Mouse (Mus musculus) forebrain, postnatal 0 days (tissue): ENCODE measurements around the gene Ugt1a6a. TPM values are rescaled to one million over a fixed set of nuclear protein-coding genes. Genes with fewer than 3 reads are reported as not detected.

Source experiments
- ATAC-seq: fragments of 200-750 bp; cut with Nextera tagmentation; 2 replicates; pipeline ENCODE4 v1.8.0; 2017; ENCODE audit warnings: mild to moderate bottlenecking, moderate library complexity
- DNase-seq: peaks from one replicate; pipeline ENCODE4 v3.0.0-alpha.2; 2015
- H3K27ac ChIP-seq: fragments of 300-500 bp; sonication (generic); 2 replicates; pipeline ENCODE4 v1.5.1; 2014; ENCODE audit warnings: low read depth, mild to moderate bottlenecking, antibody characterized with exemption, low read length, moderate library complexity, mixed read lengths
- H3K27me3 ChIP-seq: fragments of 300-500 bp; sonication (generic); 2 replicates; pipeline ENCODE4 v1.6.1; 2014; ENCODE audit warnings: mild to moderate bottlenecking, low read length, mixed read lengths; ENCODE audit not compliant: insufficient read depth
- H3K36me3 ChIP-seq: fragments of 300-500 bp; sonication (generic); 2 replicates; pipeline ENCODE4 v1.6.1; 2014; ENCODE audit warnings: mild to moderate bottlenecking, moderate library complexity; ENCODE audit not compliant: insufficient read depth
- H3K4me1 ChIP-seq: fragments of 300-500 bp; sonication (generic); 2 replicates; pipeline ENCODE4 v1.6.1; 2014; ENCODE audit warnings: antibody characterized with exemption; ENCODE audit not compliant: insufficient read depth
- H3K4me2 ChIP-seq: fragments of 300-500 bp; sonication (generic); 2 replicates; pipeline ENCODE4 v1.6.1; 2014; ENCODE audit warnings: low read depth, mild to moderate bottlenecking, moderate library complexity
- H3K4me3 ChIP-seq: fragments of 300-500 bp; sonication (generic); 2 replicates; pipeline ENCODE4 v1.5.1; 2014; ENCODE audit warnings: low read depth, low read length, mixed read lengths
- H3K9ac ChIP-seq: fragments of 300-500 bp; sonication (generic); 2 replicates; pipeline ENCODE4 v1.6.1; 2014; ENCODE audit warnings: mild to moderate bottlenecking
- H3K9me3 ChIP-seq: fragments of 300-500 bp; sonication (generic); 2 replicates; pipeline ENCODE4 v1.6.1; 2016; ENCODE audit warnings: low read length
- CTCF ChIP-seq: sonication (generic); IDR thresholded peaks from 2 replicates; pipeline ENCODE4 v1.5.1; 2016; ENCODE audit warnings: antibody characterized with exemption, control low read depth, low read depth
- WGBS: fragments of 180-500 bp; shearing (Covaris S2); extraction: QIAGEN DNeasy Blood & Tissue Kit; methylation state at CpG from one replicate; pipeline ENCODE4 v1.1.7; 2014; 5-methylcytosine and 5-hydroxymethylcytosine counted together
- polyA plus RNA-seq: library from polyadenylated mRNA; unstranded; fragments of >200 nt; fragmentation: Nextera tagmentation; extraction: Ambion mirVana; gene quantifications from 2 replicates; pipeline ENCODE4 v1.2.1, GENCODE M21; 2015
- total RNA-seq: library from RNA; depleted of rRNA; stranded (reverse); fragments of >200 nt; gene quantifications from 2 replicates; pipeline ENCODE4 v1.2.3, GENCODE M21; 2014

The Ugt1a6a gene
- total and polyA plus RNA-seq, 2 experiments from 2014 or later, result 2.0 to 5.1 TPM

DNA sequence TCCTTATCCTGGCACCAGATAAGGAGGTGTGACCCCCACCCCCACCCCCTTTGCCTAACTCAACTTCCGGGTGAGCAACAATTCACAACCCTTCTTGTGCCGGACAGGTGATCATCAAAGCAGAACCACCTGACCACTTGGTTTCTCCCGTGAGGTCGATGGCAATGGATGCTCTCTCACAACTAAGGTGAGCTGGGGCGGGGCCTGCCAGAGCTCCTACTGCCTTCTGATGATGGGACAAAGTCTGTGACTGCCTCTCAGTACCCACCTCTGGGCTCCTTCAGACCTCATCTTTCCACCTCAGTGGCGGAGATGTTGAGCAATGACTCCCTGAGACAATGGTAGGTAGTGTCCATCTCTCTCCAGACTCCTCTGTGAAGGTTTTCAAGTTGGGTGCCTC lies 111.3 kb downstream of the Ugt1a6a start:
- no peak for TF ChIP-seq CTCF
- H3K4me3 ChIP-seq, result no peak overlapping the region
- H3K9me3 ChIP-seq, result peaks cover 100% of the 10 kb centered on the region
- no peaks in the 10 kb centered on the region for H3K4me1 ChIP-seq
- H3K4me2 ChIP-seq, result no peak overlapping the region
- no peak for DNase-seq
- 80% methylated on average over 6 of the region's 6 CpGs for WGBS
- H3K36me3 ChIP-seq, result no peaks in the 10 kb centered on the region
- ATAC-seq, result no peak
- no peak overlapping the region for H3K27ac ChIP-seq
- H3K9ac ChIP-seq, result no peak overlapping the region
- H3K27me3 ChIP-seq, result no peaks in the 10 kb centered on the region

- DNase-seq (no peak), ATAC-seq (no peak)
- no peak overlapping the region for H3K4me3 ChIP-seq
- 43% methylated on average over 6 of the region's 6 CpGs for WGBS
- H3K27ac ChIP-seq, result no peak overlapping the region
- H3K36me3 ChIP-seq, result no peaks in the 10 kb centered on the region
- no peaks in the 10 kb centered on the region for H3K4me1 ChIP-seq
- H3K4me2 ChIP-seq, result no peak overlapping the region
- peaks cover 100% of the 10 kb centered on the region for H3K9me3 ChIP-seq
- H3K27me3 ChIP-seq, result no peaks in the 10 kb centered on the region
- TF ChIP-seq CTCF, result no peak
- no peak overlapping the region for H3K9ac ChIP-seq
Observed at GRCm38 (mm10) chr1:88246386-88246785, 111.8 kb downstream of the Ugt1a6a start.

DNA sequence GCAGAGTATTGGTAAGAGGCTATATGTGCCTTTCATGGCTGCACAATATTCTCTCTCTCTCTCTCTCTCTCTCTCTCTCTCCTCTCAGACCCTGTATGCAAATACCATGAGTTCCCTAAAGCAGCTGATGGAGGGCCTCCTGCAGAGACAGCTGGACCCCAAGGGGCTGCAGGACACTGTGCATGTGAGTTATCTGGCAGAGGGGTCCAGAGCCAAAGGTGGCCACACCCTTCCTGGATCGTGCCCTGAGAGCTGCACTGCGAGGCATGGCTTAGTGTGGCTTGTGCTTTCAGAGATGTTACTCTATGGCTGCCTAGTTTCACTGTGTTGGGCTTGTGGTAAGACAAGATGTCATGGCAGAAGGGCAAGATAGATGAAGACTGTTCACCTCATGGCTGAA lies 113.1 kb downstream of the Ugt1a6a start:
- H3K4me3 ChIP-seq, result no peak overlapping the region
- no peaks in the 10 kb centered on the region for H3K27me3 ChIP-seq
- ATAC-seq (no peak), DNase-seq (no peak)
- H3K9me3 ChIP-seq, result peaks cover 96% of the 10 kb centered on the region
- no peak overlapping the region for H3K4me2 ChIP-seq
- H3K36me3 ChIP-seq, result no peaks in the 10 kb centered on the region
- H3K27ac ChIP-seq, result no peak overlapping the region
- no peak overlapping the region for H3K9ac ChIP-seq
- 46% methylated on average over 2 of the region's 2 CpGs for WGBS
- no peak for TF ChIP-seq CTCF
- H3K4me1 ChIP-seq, result no peaks in the 10 kb centered on the region

- H3K36me3 ChIP-seq, result no peaks in the 10 kb centered on the region
- 64% methylated on average over 4 of the region's 4 CpGs for WGBS
- H3K27ac ChIP-seq, result no peak overlapping the region
- TF ChIP-seq CTCF, result no peak
- H3K9ac ChIP-seq, result no peak overlapping the region
- ATAC-seq, result no peak
- DNase-seq, result no peak
- H3K4me2 ChIP-seq, result no peak overlapping the region
- no peaks in the 10 kb centered on the region for H3K4me1 ChIP-seq
- H3K27me3 ChIP-seq, result no peaks in the 10 kb centered on the region
- H3K4me3 ChIP-seq, result no peak overlapping the region
- peaks cover 96% of the 10 kb centered on the region for H3K9me3 ChIP-seq
Observed at GRCm38 (mm10) chr1:88248658-88249057, 114.0 kb downstream of the Ugt1a6a start.

DNA sequence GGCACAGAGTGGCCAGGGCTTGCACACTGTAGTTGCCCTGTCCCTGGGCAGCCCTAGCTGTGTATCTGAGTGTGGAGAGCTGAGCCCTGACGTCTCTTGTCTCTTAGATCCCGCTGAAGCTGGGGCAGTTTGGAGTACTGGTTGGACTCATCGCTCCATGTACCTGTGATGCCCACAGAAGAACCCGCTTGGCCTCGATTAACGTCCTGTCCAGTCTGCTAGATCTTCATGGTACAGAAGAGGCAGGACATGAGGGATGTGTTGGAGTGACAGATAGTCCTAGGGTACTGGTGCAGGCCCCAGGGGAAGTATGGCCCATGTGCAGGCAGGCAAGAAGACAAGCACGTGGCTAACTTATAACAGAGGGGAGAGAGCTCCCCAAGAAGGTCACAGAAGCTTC lies 115.0 kb downstream of the Ugt1a6a start:
- H3K4me1 ChIP-seq, result no peaks in the 10 kb centered on the region
- DNase-seq, result no peak
- H3K27ac ChIP-seq, result no peak overlapping the region
- no peak overlapping the region for H3K4me3 ChIP-seq
- H3K36me3 ChIP-seq, result no peaks in the 10 kb centered on the region
- ATAC-seq, result no peak
- WGBS, result 80% methylated on average over 7 of the region's 7 CpGs
- H3K9me3 ChIP-seq, result peaks cover 96% of the 10 kb centered on the region
- no peak overlapping the region for H3K4me2 ChIP-seq
- TF ChIP-seq CTCF, result no peak
- H3K9ac ChIP-seq, result no peak overlapping the region
- H3K27me3 ChIP-seq, result no peaks in the 10 kb centered on the region

DNA sequence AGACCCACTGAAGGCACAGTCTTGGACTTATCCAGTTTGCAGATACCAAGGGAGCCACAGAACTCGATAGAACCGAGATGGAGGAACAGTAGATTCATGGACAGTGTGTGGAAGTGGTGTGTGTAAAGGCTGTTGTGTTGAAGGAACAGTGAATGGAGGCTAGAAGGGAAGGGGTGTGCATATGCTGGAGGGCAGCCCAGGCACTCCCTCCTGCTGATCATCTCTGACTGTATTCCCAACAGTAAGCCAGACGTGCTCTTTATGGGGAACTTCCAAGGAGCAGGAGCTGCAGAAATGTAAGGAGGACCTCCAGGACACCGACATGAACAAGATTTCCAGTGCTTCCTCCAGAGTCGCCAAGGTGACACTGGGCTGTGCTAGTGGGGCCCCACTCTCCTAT lies 115.4 kb downstream of the Ugt1a6a start:
- no peaks in the 10 kb centered on the region for H3K4me1 ChIP-seq
- no peak overlapping the region for H3K4me3 ChIP-seq
- WGBS, result 83% methylated on average over 5 of the region's 5 CpGs
- DNase-seq (no peak), ATAC-seq (no peak)
- no peak for TF ChIP-seq CTCF
- H3K36me3 ChIP-seq, result no peaks in the 10 kb centered on the region
- peaks cover 96% of the 10 kb centered on the region for H3K9me3 ChIP-seq
- H3K9ac ChIP-seq, result no peak overlapping the region
- H3K27me3 ChIP-seq, result no peaks in the 10 kb centered on the region
- no peak overlapping the region for H3K4me2 ChIP-seq
- no peak overlapping the region for H3K27ac ChIP-seq

DNA sequence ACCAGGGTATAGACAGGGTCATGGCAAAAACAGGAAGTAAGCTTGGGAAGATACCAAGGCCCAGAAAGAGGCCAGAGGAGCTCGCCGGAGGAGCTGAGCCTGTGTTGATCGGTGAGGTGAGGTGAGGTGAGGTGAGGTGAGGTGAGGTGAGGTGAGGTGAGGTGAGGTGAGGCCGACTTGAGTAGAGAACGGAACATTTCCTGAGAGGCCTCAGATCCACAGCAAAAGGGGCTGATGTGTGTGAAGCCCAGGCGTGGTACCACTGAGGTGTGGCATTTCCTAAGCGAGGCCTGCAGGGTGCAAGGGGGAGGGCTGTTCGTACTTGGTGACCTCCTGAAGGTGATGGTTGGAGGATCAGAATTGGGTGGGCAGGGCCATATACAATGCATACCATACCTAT lies 118.5 kb downstream of the Ugt1a6a start:
- WGBS, result 78% methylated on average over 8 of the region's 8 CpGs
- Histone ChIP-seq H3K9ac (no peak overlapping the region), H3K27me3 (no peaks in the 10 kb centered on the region), H3K4me1 (no peaks in the 10 kb centered on the region), H3K27ac (no peak overlapping the region), H3K36me3 (no peaks in the 10 kb centered on the region), H3K4me2 (no peak overlapping the region), H3K9me3 (peaks cover 96% of the 10 kb centered on the region), H3K4me3 (no peak overlapping the region)
- no peak for TF ChIP-seq CTCF
- ATAC-seq (no peak), DNase-seq (no peak)

GRCm38 (mm10) chr1:88253540-88253939 lies 118.9 kb downstream of the Ugt1a6a start:
- TF ChIP-seq CTCF, result no peak
- ATAC-seq, result no peak
- no peak for DNase-seq
- Histone ChIP-seq H3K27ac (no peak overlapping the region), H3K36me3 (no peaks in the 10 kb centered on the region), H3K27me3 (no peaks in the 10 kb centered on the region), H3K9me3 (peaks cover 92% of the 10 kb centered on the region), H3K4me3 (no peak overlapping the region), H3K4me2 (no peak overlapping the region), H3K9ac (no peak overlapping the region), H3K4me1 (no peaks in the 10 kb centered on the region)
- WGBS, result 68% methylated on average over 6 of the region's 6 CpGs
